Mouse (Mus musculus): Measurements from ENCODE around the gene Acsl3. TPM values are rescaled to one million over a fixed set of nuclear protein-coding genes. Genes with fewer than 3 reads are reported as not detected.

Gene Acsl3
- polyA plus RNA-seq, 1 experiment from 2014 or later: 83.5 TPM

GRCm38 (mm10) chr1:78696903-78697302 lies 39.3 kb downstream of the Acsl3 start:
- H3K36me3 ChIP-seq (replicated peaks): peaks cover 93% of the 10 kb centered on the region
- DNase-seq (ENCODE audit: extremely low spot score, low spot score): no peak
- H3K27me3 ChIP-seq (ENCODE audit: poor library complexity, severe bottlenecking): no peaks in the 10 kb centered on the region
- no peaks in the 10 kb centered on the region for H3K4me1 ChIP-seq
- WGBS: 92% methylated on average over 5 of the region's 5 CpGs
- H3K4me3 ChIP-seq: no peak overlapping the region
- no peaks in the 10 kb centered on the region for H3K9me3 ChIP-seq
- no peak overlapping the region for H3K27ac ChIP-seq

GRCm38 (mm10) chr1:78698138-78698537 lies 40.5 kb downstream of the Acsl3 start:
- no peaks in the 10 kb centered on the region for H3K27me3 ChIP-seq (ENCODE audit: poor library complexity, severe bottlenecking)
- no peaks in the 10 kb centered on the region for H3K9me3 ChIP-seq
- WGBS: 89% methylated on average over 6 of the region's 6 CpGs
- peaks cover 93% of the 10 kb centered on the region for H3K36me3 ChIP-seq (replicated peaks)
- H3K4me3 ChIP-seq: no peak overlapping the region
- no peak overlapping the region for H3K27ac ChIP-seq
- H3K4me1 ChIP-seq: no peaks in the 10 kb centered on the region
- DNase-seq (ENCODE audit: extremely low spot score, low spot score): no peak

- no peaks in the 10 kb centered on the region for H3K27me3 ChIP-seq (ENCODE audit: poor library complexity, severe bottlenecking)
- H3K4me1 ChIP-seq: no peaks in the 10 kb centered on the region
- WGBS: 91% methylated on average over 3 of the region's 3 CpGs
- H3K9me3 ChIP-seq: no peaks in the 10 kb centered on the region
- H3K4me3 ChIP-seq: no peak overlapping the region
- H3K36me3 ChIP-seq (replicated peaks): peaks cover 93% of the 10 kb centered on the region
- DNase-seq (ENCODE audit: extremely low spot score, low spot score): no peak
- no peak overlapping the region for H3K27ac ChIP-seq
Measured at GRCm38 (mm10) chr1:78701740-78702139, 44.1 kb downstream of the Acsl3 start.

GRCm38 (mm10) chr1:78702282-78702963 lies 44.8 kb downstream of the Acsl3 start:
- no peaks in the 10 kb centered on the region for H3K9me3 ChIP-seq
- H3K4me1 ChIP-seq: no peaks in the 10 kb centered on the region
- WGBS: 89% methylated on average over 14 of the region's 14 CpGs
- peaks cover 92% of the 10 kb centered on the region for H3K36me3 ChIP-seq (replicated peaks)
- H3K4me3 ChIP-seq: no peak overlapping the region
- no peak overlapping the region for H3K27ac ChIP-seq
- no peak for DNase-seq (ENCODE audit: extremely low spot score, low spot score)
- H3K27me3 ChIP-seq (ENCODE audit: poor library complexity, severe bottlenecking): no peaks in the 10 kb centered on the region

GRCm38 (mm10) chr1:78702964-78703285 lies 45.3 kb downstream of the Acsl3 start:
- Histone ChIP-seq H3K36me3 (replicated peaks) (peaks cover 93% of the 10 kb centered on the region), H3K4me1 (no peaks in the 10 kb centered on the region), H3K4me3 (no peak overlapping the region), H3K27me3 (ENCODE audit: poor library complexity, severe bottlenecking) (no peaks in the 10 kb centered on the region), H3K9me3 (no peaks in the 10 kb centered on the region), H3K27ac (no peak overlapping the region)
- DNase-seq (ENCODE audit: extremely low spot score, low spot score): no peak
- 92% methylated on average over 2 of the region's 2 CpGs for WGBS

GRCm38 (mm10) chr1:78706338-78706737 lies 48.7 kb downstream of the Acsl3 start:
- Histone ChIP-seq H3K27ac (no peak overlapping the region), H3K36me3 (replicated peaks) (peaks cover 67% of the 10 kb centered on the region), H3K27me3 (ENCODE audit: poor library complexity, severe bottlenecking) (no peaks in the 10 kb centered on the region), H3K4me3 (no peak overlapping the region), H3K9me3 (no peaks in the 10 kb centered on the region), H3K4me1 (no peaks in the 10 kb centered on the region)
- 91% methylated on average over 10 of the region's 10 CpGs for WGBS
- no peak for DNase-seq (ENCODE audit: extremely low spot score, low spot score)

GRCm38 (mm10) chr1:78707280-78707679 lies 49.7 kb downstream of the Acsl3 start:
- peaks cover 58% of the 10 kb centered on the region for H3K36me3 ChIP-seq (replicated peaks)
- DNase-seq (ENCODE audit: extremely low spot score, low spot score): no peak
- no peak overlapping the region for H3K4me3 ChIP-seq
- H3K9me3 ChIP-seq: no peaks in the 10 kb centered on the region
- H3K27ac ChIP-seq: no peak overlapping the region
- WGBS: 62% methylated on average over 4 of the region's 4 CpGs
- H3K27me3 ChIP-seq (ENCODE audit: poor library complexity, severe bottlenecking): no peaks in the 10 kb centered on the region
- H3K4me1 ChIP-seq: no peaks in the 10 kb centered on the region

GRCm38 (mm10) chr1:78710026-78710425 lies 52.4 kb downstream of the Acsl3 start:
- no peak overlapping the region for H3K27ac ChIP-seq
- no peaks in the 10 kb centered on the region for H3K27me3 ChIP-seq (ENCODE audit: poor library complexity, severe bottlenecking)
- no peak overlapping the region for H3K4me3 ChIP-seq
- no peak for DNase-seq (ENCODE audit: extremely low spot score, low spot score)
- H3K9me3 ChIP-seq: no peaks in the 10 kb centered on the region
- H3K4me1 ChIP-seq: no peaks in the 10 kb centered on the region
- H3K36me3 ChIP-seq (replicated peaks): peaks cover 30% of the 10 kb centered on the region

GRCm38 (mm10) chr1:78710613-78711329 lies 53.1 kb downstream of the Acsl3 start:
- Histone ChIP-seq H3K4me3 (no peak overlapping the region), H3K4me1 (peaks cover 5% of the 10 kb centered on the region), H3K9me3 (no peaks in the 10 kb centered on the region), H3K27ac (no peak overlapping the region), H3K27me3 (ENCODE audit: poor library complexity, severe bottlenecking) (no peaks in the 10 kb centered on the region), H3K36me3 (replicated peaks) (peaks cover 23% of the 10 kb centered on the region)
- no peak for DNase-seq (ENCODE audit: extremely low spot score, low spot score)
- 91% methylated on average over 5 of the region's 5 CpGs for WGBS

GRCm38 (mm10) chr1:78724458-78725190 lies 67.0 kb downstream of the Acsl3 start:
- Histone ChIP-seq H3K36me3 (replicated peaks) (no peaks in the 10 kb centered on the region), H3K27me3 (ENCODE audit: poor library complexity, severe bottlenecking) (no peaks in the 10 kb centered on the region), H3K9me3 (no peaks in the 10 kb centered on the region), H3K4me1 (peaks cover 7% of the 10 kb centered on the region), H3K4me3 (no peak overlapping the region), H3K27ac (no peak overlapping the region)
- DNase-seq (ENCODE audit: extremely low spot score, low spot score): peak; percentile 74
- WGBS: 22% methylated on average over 17 of the region's 17 CpGs

- Histone ChIP-seq H3K4me1 (peaks cover 7% of the 10 kb centered on the region), H3K27me3 (ENCODE audit: poor library complexity, severe bottlenecking) (no peaks in the 10 kb centered on the region), H3K9me3 (no peaks in the 10 kb centered on the region), H3K27ac (no peak overlapping the region), H3K4me3 (no peak overlapping the region), H3K36me3 (replicated peaks) (no peaks in the 10 kb centered on the region)
- DNase-seq (ENCODE audit: extremely low spot score, low spot score): no peak
- WGBS: 77% methylated on average over 3 of the region's 3 CpGs
Measured at GRCm38 (mm10) chr1:78725191-78725490, 67.5 kb downstream of the Acsl3 start.

GRCm38 (mm10) chr1:78725617-78726223 lies 68.1 kb downstream of the Acsl3 start:
- WGBS: 77% methylated on average over 6 of the region's 6 CpGs

More at GRCm38 (mm10) chr1:78725617-78726223, 68.1 kb downstream of the Acsl3 start:
- Histone ChIP-seq H3K4me1 (peaks cover 7% of the 10 kb centered on the region), H3K27ac (0 out of 2 replicates have a peak overlapping the region, but pooled peaks have one; percentile 58), H3K4me3 (no peak overlapping the region), H3K36me3 (replicated peaks) (no peaks in the 10 kb centered on the region), H3K27me3 (ENCODE audit: poor library complexity, severe bottlenecking) (no peaks in the 10 kb centered on the region), H3K9me3 (no peaks in the 10 kb centered on the region)
- no peak for DNase-seq (ENCODE audit: extremely low spot score, low spot score)
